Mouse (Mus musculus) layer of hippocampus, adult 2 months (tissue): ENCODE data around the gene 1700001C19Rik. TPM values are rescaled to one million over a fixed set of nuclear protein-coding genes. Genes with fewer than 3 reads are reported as not detected.
A peak's percentile ranks its signal among the peaks of the same experiment; 100 is the strongest.

Experiments
- DNase-seq, 2 experiments: peaks; one replicate each; pipeline ENCODE4 v3.0.0; 2022; ENCODE audit warnings: low spot score in 2 of 2
- H3K27ac ChIP-seq: fragments of 200-600 bp; 2 replicates; pipeline ENCODE4 v1.8.1; 2022
- H3K4me3 ChIP-seq: fragments of 200-600 bp; 2 replicates; pipeline ENCODE4 v1.8.1; 2022; ENCODE audit warnings: mild to moderate bottlenecking
- CTCF ChIP-seq: fragments of 200-600 bp; conservative IDR thresholded peaks from 2 replicates; pipeline ENCODE4 v1.8.1; 2022; ENCODE audit warnings: antibody characterized with exemption, mild to moderate bottlenecking, moderate library complexity
- total RNA-seq, 2 experiments: library from RNA; stranded (reverse); gene quantifications; 2 replicates each; pipeline ENCODE4 v1.2.3; 2021

Gene 1700001C19Rik
- total RNA-seq, 2 experiments from 2014 or later: not detected

DNA sequence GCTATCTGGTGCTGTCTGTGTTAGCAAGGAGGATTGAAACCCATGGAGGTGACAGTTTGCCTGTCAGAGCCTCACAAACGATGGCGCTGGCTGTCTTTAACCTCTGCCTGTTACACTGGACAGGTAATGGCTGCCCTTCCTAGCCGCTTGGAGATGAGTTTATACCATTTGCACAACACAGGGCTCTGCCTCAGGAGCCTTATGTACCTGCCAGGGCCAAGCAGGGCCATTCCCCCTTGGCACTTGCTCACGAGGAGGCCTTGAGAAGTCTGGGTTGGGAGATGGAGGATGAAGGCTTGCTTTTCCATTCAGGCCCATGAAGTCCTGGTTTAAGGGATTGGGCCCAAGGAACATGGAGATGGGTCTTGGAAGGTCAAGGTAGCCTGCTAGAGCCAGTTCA, 32.5 kb upstream of the 1700001C19Rik start:
- no peak for DNase-seq
- TF ChIP-seq CTCF: no peak
- Histone ChIP-seq H3K27ac (no peak overlapping the region), H3K4me3 (no peak overlapping the region)

DNA sequence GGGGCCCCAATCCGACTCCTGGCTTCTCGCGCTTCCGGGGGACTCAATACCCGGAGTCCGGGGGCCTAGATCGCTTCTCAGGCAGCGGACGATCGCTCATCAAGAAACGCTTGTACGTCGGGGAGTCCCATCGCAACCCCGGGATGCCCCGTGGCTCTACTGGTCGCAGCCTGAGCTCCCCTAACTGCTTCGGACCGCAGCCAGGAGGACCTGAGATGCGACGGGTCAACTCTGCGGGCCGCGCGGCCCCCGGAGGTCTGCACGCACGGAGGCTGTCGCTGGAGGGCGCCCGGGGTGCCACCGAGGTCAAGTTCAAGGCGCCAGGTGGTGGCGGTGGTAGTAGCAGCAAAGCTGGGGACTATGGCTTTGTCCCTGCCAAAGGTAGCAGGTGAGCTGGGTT, 31.3 kb upstream of the 1700001C19Rik start:
- Histone ChIP-seq H3K27ac (no peak overlapping the region), H3K4me3 (no peak overlapping the region)
- DNase-seq: no peak
- TF ChIP-seq CTCF: peak; percentile 19; the same call in 1 of the 2 replicates

DNA sequence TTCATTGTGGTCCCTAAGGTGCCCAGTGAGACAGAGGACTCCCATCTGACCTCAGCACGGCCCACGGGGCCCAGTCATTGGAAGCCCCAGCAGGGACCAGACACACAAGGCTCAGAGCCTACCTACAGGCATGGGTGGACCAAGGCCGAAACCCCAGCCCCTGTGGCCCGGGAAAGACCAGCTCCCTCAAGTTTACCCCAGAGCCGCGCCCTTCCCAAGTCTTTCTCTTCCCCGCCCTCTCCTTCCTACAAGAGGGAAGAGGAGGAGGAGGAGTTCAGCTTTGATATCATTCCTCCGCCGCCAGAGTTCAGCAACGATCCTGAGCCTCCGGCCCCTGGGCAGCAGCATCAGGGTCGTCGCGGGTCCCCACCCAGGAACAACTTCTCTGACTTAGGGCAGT, 30.9 kb upstream of the 1700001C19Rik start:
- H3K4me3 ChIP-seq: no peak overlapping the region
- H3K27ac ChIP-seq: no peak overlapping the region
- TF ChIP-seq CTCF: no peak
- DNase-seq: no peak

DNA sequence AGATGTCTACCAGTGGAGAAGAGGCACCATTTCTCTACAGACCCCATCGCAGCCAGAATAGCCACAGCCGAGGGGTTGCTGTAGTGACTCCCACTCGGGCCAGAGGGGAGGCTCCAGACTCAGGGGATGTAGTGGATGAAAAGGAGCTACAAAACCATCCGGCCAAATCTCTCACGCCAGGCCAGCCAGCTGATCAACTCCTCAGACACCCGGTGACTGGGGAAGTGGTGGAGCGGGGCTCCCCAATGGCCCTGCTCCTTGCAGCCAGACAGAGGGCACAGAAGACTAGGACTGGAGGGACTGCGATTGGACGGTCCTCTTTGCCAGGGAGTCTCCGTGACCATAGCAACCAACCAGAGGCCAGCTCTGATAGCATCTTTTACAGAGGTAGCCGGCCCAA, 30.5 kb upstream of the 1700001C19Rik start:
- DNase-seq: no peak

DNA sequence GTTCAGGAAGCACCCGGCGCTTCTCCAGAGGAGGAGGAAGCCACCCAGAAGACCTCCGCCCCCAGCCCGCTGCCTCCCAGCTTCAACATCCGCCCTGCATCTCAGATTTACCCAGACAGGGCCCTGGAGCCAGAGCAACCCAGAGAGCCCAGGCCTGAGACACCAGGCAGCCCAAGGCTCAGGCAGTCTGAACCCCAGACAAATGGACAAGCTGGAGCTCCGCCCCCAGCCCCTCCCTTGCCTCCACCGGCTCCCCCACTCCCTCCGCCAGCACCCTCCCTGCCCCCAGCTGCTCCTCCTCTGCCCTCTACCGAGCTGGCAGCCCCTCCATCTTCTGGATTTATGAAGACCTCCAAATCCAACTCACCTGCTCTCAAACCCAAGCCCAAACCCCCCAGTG, 29.1 kb upstream of the 1700001C19Rik start:
- H3K27ac ChIP-seq: no peak overlapping the region
- no peak overlapping the region for H3K4me3 ChIP-seq
- no peak for TF ChIP-seq CTCF
- DNase-seq: no peak

More for the DNA sequence above, 30.5 kb upstream of the 1700001C19Rik start:
- Histone ChIP-seq H3K4me3 (no peak overlapping the region), H3K27ac (no peak overlapping the region)
- TF ChIP-seq CTCF: no peak

DNA sequence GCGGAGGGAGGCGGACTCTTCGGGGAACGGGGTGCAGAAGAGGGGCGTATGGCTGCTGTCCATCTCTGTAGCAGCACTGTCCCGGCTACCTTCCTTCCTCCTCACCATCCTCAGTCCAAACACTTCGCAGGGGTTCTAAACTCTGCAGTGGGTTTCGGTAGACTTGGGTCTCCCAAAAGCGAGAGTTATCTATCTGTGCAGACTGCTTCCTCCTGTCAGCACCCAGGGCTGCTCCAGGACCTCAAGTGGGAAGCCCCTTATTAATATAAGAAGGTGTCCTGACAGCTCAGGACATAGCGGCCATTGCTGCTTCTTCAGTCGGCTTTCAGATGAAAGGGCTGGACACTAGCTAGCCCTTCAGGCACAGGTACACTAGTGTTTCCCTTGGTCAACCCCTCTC, 27.8 kb upstream of the 1700001C19Rik start:
- Histone ChIP-seq H3K27ac (no peak overlapping the region), H3K4me3 (no peak overlapping the region)
- no peak for TF ChIP-seq CTCF
- no peak for DNase-seq

DNA sequence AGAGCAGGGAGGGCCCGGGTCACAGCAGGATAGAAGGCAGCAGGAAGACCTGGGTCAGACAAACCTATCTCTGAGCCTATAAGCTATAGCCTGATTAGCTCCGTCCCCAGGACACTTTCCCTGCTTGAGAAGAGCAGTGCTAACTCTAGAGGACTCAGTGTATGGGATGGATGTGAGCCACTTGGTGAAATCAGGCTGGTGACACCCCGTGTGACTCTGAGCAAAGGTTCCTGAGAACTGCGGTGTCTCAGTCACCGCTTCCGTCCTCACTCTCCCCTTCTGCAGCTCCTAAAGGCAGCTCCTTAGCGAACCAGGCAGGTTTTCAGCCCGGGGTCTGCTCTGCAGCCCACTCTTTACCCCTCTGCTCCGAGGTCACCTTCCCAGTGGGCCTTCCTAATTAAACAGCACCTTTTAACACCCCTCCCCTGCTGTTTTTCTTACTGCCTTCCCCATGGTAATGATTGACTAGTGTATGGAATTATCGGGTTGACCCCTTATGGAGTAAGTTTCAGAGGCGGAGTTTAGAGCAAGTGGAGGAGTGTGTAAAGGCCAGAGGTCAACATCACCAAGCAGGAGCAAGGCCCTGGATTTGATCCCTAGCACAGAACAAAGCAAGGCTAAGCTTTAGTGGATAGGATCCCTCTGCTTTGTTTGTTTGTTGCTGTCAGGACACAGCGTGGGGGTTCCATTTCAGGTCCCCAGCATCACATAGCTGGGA, 27.2 kb upstream of the 1700001C19Rik start:
- Histone ChIP-seq H3K4me3 (no peak overlapping the region), H3K27ac (no peak overlapping the region)
- TF ChIP-seq CTCF: no peak
- DNase-seq: no peak

DNA sequence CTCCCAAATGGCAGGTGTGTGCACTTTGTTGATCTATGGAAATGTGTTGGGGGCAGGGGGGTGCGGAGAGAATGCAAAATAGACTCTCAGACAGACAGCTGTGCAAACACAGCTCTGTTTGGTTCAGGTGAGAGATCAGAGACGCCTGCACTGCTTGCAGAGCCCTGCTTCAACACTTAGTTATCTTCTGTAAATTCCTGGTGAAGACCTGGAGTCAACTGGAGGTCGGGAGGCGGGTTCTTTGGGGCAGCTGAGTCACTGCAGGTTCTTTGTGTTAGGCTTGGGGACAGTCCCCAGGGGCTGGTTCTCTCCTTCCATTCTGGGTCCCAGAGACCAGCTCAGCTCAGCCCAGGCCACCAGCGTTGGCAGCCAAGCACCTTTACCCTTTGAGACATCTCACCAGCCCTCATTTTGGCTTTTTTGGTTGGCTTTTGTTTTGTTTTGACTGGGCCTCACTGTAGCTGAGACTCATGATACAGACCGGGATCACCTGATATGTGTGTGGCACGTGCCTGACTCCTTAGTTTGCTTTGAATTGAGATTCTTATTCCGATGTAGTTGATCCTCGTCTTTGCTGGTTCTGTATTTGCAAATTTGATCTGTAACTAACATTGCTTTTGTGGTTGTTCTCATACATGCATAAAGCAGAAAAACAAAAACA, 25.7 kb upstream of the 1700001C19Rik start:
- H3K4me3 ChIP-seq: no peak overlapping the region
- H3K27ac ChIP-seq: no peak overlapping the region
- TF ChIP-seq CTCF: no peak
- DNase-seq: no peak

DNA sequence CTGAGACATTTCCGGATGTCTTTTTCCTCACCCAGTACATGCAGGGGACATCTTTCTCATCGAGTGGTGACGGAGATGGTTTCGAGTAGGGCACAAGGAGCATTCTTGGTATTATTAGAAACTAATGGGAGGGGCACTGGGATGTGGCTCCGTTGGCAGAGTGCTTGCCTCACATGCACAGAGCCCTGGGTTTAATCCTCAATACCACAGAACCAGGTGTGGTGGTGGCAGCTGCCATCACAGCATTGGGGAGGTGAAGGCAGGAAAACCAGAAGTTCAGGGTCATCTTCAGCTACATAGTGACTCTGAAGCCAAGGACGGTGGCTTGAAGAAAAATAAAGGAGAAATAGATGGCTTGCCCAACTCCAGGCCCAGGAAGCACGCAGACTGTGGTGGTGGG, 25.0 kb upstream of the 1700001C19Rik start:
- H3K4me3 ChIP-seq: no peak overlapping the region
- TF ChIP-seq CTCF: no peak
- H3K27ac ChIP-seq: no peak overlapping the region
- DNase-seq: no peak

DNA sequence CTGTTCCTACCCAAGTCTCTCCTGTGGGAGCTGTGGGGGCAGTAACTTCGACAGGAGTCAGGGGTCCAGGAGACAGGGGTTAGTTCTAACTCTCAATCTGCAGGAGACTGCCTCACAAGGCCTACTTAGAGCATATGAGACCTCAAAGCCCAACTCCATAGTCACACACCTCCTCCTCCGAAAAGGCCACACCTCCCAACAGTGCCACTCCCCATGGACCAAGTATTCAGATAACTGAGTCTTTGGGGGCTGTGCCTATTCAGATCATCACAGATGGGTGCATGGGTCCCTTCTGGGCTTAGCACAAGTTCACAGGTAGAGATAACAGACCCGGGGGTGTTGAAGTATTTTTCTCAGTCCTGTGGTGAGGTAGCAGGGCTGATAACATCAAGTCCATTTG, 24.5 kb upstream of the 1700001C19Rik start:
- DNase-seq: no peak
- no peak overlapping the region for H3K27ac ChIP-seq
- no peak for TF ChIP-seq CTCF
- no peak overlapping the region for H3K4me3 ChIP-seq

DNA sequence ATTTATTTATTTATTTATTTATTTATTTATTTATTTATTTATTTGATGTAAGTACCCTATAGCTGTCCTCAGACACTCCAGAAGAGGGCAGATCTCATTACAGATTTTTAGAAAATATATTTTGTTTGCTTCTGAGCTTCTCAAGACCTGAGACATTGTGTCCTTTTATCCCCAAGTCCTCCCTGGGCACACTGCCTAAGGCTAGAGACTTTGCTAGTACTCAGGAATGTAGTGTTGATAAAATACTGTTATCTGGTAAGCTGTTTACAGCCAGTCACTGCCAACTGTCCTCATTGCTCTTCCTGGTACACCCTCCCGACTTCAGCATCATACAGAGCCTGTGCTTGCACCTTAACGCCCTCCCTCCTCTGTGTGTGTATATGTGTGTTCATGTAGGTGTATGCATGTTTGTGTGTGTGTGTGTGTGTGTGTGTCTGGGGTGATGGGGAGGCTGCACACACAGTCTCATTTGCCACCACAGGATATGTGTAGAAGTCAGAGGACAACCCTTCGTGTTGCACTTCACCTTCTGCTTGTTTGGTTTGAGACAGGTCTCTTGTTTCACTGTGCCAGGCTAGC, 22.3 kb upstream of the 1700001C19Rik start:
- TF ChIP-seq CTCF: no peak
- no peak overlapping the region for H3K27ac ChIP-seq
- no peak overlapping the region for H3K4me3 ChIP-seq
- no peak for DNase-seq

DNA sequence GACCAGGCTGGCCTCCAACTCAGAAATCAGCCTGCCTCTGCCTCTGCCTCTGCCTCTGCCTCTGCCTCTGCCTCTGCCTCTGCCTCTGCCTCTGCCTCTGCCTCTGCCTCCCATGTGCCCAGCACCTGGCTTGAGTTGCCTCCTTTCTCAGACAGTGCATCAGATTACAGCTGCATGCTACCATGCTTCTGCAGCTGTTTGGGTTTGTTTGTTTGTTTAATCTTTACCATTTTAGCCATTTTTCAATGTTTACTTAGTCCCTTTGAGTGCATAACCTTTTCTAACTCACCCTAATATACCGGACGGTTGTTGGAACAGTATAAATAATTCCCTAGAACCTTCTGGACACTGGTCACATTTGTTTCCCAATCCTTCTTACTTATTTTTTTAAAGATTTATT, 21.8 kb upstream of the 1700001C19Rik start:
- no peak overlapping the region for H3K27ac ChIP-seq
- DNase-seq: no peak
- TF ChIP-seq CTCF: no peak
- no peak overlapping the region for H3K4me3 ChIP-seq

DNA sequence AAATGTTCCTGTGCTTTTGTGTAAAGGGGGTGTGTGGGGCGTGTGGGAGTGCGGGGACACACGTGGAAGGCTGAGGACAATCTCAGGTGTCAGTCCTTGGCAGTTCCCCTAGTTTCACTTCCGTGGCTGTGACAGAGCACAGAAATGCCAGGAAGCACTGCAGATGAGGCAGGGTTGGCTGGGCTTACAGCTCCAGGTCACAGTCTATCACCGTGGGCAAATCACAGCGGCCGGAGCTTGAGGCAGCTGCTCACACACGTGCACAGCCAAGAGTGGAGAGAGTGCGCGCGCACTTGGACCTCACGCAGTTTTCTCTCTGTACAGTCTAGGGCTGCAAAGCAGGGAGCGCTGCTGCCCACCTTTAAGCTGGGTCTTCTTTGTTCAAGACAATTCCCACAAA, 21.1 kb upstream of the 1700001C19Rik start:
- TF ChIP-seq CTCF: no peak
- Histone ChIP-seq H3K27ac (no peak overlapping the region), H3K4me3 (no peak overlapping the region)
- no peak for DNase-seq

DNA sequence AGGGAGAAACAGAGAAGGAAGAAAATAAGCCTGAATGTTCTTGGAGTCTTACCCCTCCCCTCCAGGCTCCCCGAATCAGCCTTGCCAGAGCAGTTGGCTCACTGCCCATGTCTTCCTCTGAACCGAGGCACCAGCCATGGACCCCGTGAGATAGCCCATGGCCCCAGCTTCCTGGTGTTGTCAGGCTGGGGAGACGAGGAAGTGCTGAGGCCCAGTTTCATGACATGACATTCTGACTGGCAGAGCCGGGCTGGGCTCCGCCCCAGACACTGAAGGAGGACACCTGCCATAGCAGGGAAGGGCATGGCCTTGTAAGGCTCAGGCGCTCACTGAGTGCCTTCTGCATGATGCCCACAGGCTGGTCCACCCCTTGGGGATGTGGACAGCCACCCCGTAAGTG, 17.5 kb upstream of the 1700001C19Rik start:
- no peak overlapping the region for H3K4me3 ChIP-seq
- no peak for TF ChIP-seq CTCF
- DNase-seq: no peak
- no peak overlapping the region for H3K27ac ChIP-seq
